Mouse (Mus musculus) liver, adult (tissue): Measurements from ENCODE around the gene Ephb4.
A peak's percentile ranks its signal among the peaks of the same experiment; 100 is the strongest.

ENCODE experiments used
- GATA4 ChIP-seq: IDR thresholded peaks from 2 replicates; pipeline ENCODE4 v1.6.1; 2014; ENCODE audit warnings: mild to moderate bottlenecking, low read length; ENCODE audit not compliant: insufficient replicate concordance

Gene Ephb4

GRCm38 (mm10) chr5:137349384-137350204, at the start of gene Ephb4:
Ephb4 (plus strand) TSS chr5:137350109.
- no peak for TF ChIP-seq GATA4

GRCm38 (mm10) chr5:137301253-137301652, 48.7 kb upstream of the Ephb4 start:
- TF ChIP-seq GATA4 = no peak

- TF ChIP-seq GATA4 = no peak
Measured at GRCm38 (mm10) chr5:137303609-137304008, 46.3 kb upstream of the Ephb4 start.

- TF ChIP-seq GATA4 = no peak
Measured at GRCm38 (mm10) chr5:137304165-137304564, 45.7 kb upstream of the Ephb4 start.

- no peak for TF ChIP-seq GATA4
Measured at GRCm38 (mm10) chr5:137304816-137305215, 45.1 kb upstream of the Ephb4 start.

GRCm38 (mm10) chr5:137305822-137306221, 44.1 kb upstream of the Ephb4 start:
- no peak for TF ChIP-seq GATA4

- TF ChIP-seq GATA4 = no peak
Measured at GRCm38 (mm10) chr5:137306439-137307005, 43.4 kb upstream of the Ephb4 start.

GRCm38 (mm10) chr5:137307071-137307912, 42.6 kb upstream of the Ephb4 start, which contains the start of gene Srrt:
Srrt (minus strand) TSS chr5:137307674.
- 0 out of 2 replicates have a peak, but pooled peaks have one; percentile 51 for TF ChIP-seq GATA4

GRCm38 (mm10) chr5:137308356-137308755, 41.6 kb upstream of the Ephb4 start:
- no peak for TF ChIP-seq GATA4

- TF ChIP-seq GATA4 = no peak
Measured at GRCm38 (mm10) chr5:137313466-137314192, 36.3 kb upstream of the Ephb4 start.

- no peak for TF ChIP-seq GATA4
Measured at GRCm38 (mm10) chr5:137314193-137315083, 35.5 kb upstream of the Ephb4 start, which contains the start of gene Trip6. Trip6 (minus strand) TSS chr5:137314404.

- no peak for TF ChIP-seq GATA4
Measured at GRCm38 (mm10) chr5:137315084-137315903, 34.6 kb upstream of the Ephb4 start.

- TF ChIP-seq GATA4 = no peak
Measured at GRCm38 (mm10) chr5:137317361-137317760, 32.5 kb upstream of the Ephb4 start.

GRCm38 (mm10) chr5:137318570-137318969, 31.3 kb upstream of the Ephb4 start:
- TF ChIP-seq GATA4 = no peak
